Mouse (Mus musculus): ENCODE results near the gene Vti1a.

Gene Vti1a

DNA sequence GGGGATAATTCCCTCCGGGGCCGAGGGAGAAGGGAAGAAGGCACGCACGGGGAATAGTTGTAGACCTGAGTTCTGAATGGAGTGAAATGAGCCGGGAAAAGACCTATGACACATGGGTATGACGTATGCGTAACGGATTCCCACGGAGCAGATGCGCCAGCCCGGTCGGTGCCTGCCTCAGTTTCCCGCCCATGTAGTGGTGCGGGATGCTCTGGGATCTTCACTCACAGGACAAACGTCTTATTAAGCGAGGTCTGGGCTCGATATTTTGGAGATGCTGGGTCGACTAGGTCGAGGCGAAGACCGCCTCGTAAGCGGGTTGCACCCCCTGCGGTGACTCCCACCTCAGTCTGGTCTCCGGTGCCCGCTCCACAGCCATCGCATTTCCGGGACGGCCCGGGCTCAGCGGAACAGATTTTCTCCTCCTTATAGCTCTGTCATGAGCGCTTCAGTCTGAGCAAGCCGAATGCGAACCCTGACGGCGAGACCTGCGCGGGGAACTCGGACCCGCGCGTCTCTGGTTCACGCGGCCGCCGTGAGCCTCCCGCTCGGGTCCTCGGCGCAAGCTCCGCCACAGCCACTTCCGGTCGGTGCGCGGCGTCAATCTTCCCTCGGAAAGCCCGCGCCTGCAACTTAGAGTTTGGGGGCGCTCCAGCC, 515 bp upstream of the Vti1a start, which contains the start of gene Zdhhc6:
Gene Zdhhc6 (minus strand): TSS at position 581 of the 657 bp plus-strand sequence.
- peak; percentile 81 for DNase-seq (ENCODE audit: low spot score)

DNA sequence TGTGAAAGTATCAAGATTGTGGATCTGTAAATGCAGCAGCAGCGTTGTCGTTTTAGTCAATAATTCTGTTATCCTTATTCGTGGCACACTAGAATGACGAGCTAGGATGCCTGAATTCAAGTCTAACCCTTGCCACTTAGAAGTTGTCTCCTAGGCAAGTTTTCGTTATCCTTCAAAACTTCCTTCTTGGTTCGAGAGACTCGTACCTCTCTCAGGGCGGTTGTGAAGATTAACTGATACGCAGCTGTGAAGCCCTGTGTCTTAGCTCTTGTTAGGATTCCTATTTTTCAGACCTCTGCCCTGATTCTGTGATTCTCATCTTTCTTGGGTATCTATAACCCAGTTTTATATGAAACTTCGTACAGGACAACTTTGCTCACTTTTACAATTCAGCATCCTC, 806 bp downstream of the Vti1a start:
- no peak for DNase-seq (ENCODE audit: low spot score)

DNA sequence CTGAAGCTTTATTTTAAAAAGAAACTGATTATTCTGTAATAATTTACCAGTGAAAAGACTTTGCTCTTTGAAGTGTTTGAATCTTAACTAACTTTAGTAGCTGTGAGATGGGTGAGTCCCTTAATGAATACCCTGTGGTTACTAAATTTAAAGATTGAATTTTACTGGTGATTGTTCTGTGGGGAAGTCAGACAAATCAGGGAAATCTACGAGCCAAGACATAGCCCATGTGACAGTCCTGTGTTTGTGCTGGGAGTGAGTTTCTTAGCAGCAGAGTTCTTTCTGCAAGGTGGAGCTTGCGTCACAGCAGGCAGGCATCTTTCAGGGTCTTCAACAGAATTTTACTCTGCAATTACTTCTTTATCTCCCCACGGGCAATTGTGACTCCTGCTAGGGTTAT, 2.9 kb downstream of the Vti1a start:
- DNase-seq (ENCODE audit: low spot score) = no peak

DNA sequence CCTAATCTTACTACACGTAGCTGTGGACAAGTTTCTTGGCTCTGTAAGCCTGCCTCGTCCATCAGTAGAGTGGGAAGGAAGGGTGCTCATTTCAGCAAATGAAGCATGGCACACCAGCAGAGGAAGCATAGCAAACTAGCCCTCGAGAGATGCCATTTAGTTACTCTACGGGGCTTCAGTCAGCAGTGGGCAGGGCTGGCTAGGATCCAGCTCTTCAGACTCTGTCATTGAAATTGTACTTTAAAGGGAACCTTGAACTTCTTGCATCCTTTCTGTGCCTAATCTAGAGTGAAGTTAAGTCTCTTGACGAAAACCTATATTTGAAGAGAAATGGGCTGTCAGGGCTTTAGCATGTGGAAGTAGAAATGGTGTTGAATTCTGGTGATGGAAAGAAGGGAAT, 3.4 kb downstream of the Vti1a start:
- no peak for DNase-seq (ENCODE audit: low spot score)

- DNase-seq (ENCODE audit: low spot score) = no peak
These were observed 6.5 kb downstream of the Vti1a start for GRCm38 (mm10) chr19:55322604-55323003.

DNA sequence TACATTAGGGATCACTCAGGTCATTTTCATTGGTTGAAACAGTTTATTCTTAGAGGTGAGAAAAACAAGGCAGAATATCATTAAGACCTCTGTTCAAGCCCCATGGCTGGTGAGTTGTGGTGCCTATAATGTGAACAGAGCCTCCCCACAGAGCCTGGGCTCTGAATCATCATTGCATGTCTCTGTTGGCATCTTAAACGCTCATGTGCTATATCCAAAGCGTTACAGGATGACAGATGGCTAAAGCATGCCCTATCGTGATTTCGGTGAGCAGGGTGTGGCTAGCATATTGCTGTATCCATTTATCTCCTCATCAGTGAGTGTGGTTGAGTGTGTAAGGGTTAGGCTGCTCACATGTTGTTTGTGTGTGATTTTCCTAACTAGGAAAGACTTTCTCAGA, 11.4 kb downstream of the Vti1a start:
- no peak for DNase-seq (ENCODE audit: low spot score)

GRCm38 (mm10) chr19:55331776-55332175, 15.7 kb downstream of the Vti1a start:
- no peak for DNase-seq (ENCODE audit: low spot score)

DNA sequence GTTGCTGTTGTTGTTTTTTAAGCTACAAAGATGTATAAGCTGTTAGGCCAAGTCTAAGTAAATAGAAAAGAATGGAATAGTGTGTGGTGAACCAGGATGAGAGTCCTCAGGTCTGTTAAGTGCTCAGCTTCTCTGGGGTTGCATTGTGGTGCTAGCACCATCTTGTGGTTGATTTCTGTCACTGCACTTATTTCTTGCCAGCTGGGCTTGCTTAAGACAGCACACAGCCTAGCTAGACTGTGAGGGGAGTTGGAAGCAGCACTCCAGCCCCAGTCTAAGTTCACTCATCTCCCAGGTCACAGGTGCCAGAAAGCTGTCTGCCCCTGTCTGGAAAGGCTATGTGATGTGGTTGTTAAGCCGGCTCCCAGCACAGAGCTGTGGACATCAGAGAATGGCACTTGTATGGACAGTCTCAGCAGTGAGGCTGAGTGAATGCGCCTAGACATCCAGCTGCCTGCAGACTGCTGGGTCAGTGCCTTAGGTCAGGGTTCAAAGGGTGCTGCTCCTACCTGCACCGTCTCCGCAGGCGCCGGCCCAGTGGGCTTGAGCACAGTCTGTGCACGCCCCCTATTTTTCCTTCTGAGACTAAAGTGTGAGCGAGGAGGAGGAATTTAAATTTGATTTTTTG, 16.7 kb downstream of the Vti1a start:
- peak; percentile 45 for DNase-seq (ENCODE audit: low spot score)

DNA sequence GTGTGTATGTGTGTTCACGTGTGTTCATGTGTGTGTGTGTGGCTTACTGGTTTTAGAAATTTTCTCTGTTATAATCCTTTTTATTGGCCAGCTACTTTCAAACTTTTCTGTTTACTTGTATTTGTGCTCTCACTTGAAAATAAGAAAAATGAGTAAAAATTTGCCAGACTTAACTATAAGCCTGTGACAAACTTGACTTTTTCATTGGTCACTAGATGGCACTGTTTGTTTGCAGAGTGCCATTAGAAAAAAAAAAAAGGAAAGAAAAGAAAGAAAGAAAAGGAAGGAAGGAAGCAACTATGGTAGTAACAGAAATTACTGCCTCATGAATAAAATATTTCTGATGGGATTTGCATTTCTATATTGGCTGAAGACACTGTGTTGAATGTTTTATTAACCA, 19.8 kb downstream of the Vti1a start:
- no peak for DNase-seq (ENCODE audit: low spot score)

DNA sequence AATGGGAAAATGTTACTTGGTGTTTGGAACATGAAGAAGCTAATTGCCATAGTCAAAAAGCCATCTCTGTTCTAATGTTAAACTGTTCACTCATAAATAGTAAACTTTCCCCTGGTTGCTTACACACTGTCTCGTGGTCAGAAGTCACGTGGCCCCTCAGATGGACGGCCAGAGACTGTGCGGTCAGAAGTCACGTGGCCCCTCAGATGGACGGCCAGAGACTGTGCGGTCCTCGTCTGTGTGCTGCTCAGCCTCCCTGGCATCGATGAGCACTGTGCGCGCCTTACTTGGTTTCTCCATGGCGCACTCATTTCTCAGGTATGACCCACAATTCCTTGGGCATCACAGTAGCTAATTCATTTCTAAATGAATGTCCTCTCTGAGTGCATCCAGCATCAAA, 20.3 kb downstream of the Vti1a start:
- DNase-seq (ENCODE audit: low spot score) = no peak

GRCm38 (mm10) chr19:55337066-55337465, 21.0 kb downstream of the Vti1a start:
- no peak for DNase-seq (ENCODE audit: low spot score)

- no peak for DNase-seq (ENCODE audit: low spot score)
These were observed 21.6 kb downstream of the Vti1a start for GRCm38 (mm10) chr19:55337664-55338063.

GRCm38 (mm10) chr19:55340521-55340920, 24.4 kb downstream of the Vti1a start:
- DNase-seq (ENCODE audit: low spot score) = no peak

GRCm38 (mm10) chr19:55341377-55341776, 25.3 kb downstream of the Vti1a start:
- DNase-seq (ENCODE audit: low spot score) = no peak

DNA sequence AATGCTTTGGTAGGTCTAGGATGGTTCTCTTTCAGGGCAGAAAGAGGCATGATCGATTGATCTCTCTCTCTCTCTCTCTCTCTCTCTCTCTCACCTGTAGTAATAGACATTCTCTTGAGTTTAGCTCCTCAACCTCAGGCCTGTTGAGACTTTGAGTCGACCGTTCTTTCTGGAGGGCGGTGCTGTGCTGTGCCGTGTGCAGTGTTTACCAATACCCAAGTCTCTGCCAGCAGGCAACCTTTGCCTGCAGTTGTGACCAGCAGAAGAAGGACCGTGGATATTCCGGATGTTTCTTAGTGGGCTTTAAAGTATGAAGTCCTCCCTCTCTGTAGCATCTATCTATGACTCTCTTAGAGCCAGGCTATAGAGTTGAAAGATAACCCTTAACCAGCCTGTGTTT, 26.3 kb downstream of the Vti1a start:
- DNase-seq (ENCODE audit: low spot score) = no peak

- DNase-seq (ENCODE audit: low spot score) = no peak
These were observed 27.2 kb downstream of the Vti1a start for GRCm38 (mm10) chr19:55343274-55343673.

DNA sequence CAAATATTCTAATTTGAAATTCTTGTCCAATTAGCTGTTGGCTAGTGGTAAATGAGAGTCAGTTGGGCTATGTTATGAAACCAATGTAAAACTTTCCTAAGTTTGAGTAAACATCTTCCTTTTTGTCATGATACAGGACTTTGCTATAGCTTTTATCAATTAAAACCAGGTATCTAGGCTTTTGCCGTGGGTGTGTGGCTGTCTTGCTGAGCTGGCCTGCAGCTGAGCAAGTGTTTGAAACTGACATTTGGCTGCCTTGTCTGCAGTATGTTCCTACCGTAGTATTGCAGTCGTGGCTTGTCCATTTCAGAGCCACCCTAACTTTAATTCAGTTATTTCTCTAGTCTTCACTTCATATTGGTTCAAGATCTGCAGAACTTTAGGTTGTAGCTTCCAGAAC, 32.1 kb downstream of the Vti1a start:
- no peak for DNase-seq (ENCODE audit: low spot score)

DNA sequence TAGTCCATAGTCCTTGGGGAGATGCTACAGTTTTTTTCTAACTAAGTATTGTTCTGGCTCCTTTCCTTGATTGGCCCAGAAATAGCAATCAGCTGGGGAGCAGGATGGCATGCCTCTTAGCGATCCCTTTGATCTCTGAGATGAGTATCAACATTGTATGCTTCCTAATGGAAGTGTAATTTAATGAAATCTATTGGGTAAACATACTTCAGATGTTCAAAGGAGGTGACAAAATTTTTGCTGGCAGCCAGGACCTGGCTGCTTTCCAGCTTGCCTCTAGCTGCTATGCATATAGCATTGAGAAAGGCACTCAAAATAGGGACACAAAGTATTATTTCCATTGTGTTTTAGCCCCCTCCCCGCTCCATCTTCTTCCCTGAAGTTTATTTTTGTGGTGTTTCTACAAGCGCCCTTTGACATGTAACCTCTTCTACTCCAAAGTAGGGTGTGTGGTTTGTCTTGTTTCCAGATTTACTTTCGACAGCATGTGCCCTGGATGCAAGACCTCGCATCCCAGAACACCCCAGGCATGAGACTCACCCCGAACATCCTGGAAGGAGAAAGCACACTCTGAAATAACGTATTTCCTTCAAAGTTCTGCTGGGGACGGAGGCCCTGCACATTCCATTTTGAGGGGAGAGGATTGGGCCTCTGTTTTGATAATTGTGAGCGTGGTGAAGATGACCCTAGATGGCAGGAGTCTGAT, 34.7 kb downstream of the Vti1a start:
- DNase-seq (ENCODE audit: low spot score) = no peak

DNA sequence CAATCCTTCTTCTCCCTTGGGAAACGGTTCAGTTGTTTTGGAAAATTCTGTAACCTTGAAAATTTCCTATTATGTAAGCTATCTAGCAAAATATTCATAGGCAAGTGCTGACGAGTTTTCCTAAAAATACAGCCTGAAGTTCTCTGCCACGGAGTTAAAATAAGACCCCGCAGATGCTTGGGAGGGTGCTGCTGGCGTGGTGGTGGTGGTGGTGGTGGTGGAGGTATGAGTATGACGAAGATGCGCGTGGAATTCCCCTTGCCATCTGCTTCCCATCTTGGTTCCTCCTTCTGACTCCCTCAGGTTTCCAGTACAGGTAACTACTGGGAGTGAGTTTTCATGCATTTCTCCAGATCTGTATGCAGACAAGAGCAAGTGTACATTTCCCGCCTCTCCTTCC, 46.5 kb downstream of the Vti1a start:
- no peak for DNase-seq (ENCODE audit: low spot score)

GRCm38 (mm10) chr19:55369691-55370090, 53.6 kb downstream of the Vti1a start:
- DNase-seq (ENCODE audit: low spot score) = no peak

- no peak for DNase-seq (ENCODE audit: low spot score)
These were observed 60.2 kb downstream of the Vti1a start for GRCm38 (mm10) chr19:55376331-55376730.

DNA sequence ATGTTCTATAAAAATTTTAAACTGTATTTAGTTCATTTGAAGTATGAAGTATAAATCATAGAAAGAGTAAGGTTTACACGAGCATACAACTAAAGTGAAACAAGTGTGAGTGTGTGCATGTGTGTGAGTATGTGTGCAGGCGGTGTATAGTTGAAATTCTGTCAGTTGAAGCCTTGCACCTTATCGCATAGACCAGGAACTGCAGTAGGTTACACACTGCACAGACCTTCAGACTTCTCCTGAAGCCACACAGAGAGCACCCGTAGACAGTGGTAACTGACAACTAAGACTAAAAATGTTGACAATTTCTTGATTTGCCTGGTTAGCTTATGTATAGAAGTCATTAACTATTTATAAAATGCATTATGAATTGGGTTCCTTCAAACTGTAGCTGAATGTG, 61.4 kb downstream of the Vti1a start:
- DNase-seq (ENCODE audit: low spot score) = no peak

DNA sequence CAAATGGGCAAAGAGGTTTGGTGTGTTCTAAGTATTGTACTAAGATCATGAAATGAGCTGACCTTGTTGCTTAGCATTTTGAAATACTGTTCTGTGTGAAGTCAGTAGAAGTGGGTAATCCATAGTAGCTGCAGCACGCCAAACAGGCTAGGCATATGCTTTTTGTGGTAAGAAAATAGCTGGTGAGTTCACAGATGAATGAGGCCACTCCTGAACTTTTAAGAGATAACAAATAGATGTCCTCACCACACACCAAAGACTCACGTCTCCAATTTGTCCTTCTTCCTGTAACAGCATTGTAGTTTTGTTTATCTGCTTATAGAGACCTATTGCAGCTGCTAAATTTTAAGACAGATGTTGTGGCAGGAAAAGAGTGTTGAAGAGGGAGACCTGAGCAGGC, 62.8 kb downstream of the Vti1a start:
- DNase-seq (ENCODE audit: low spot score) = no peak
